Mouse (Mus musculus): Measurements from ENCODE around the gene Wdr18.
A peak's percentile ranks its signal among the peaks of the same experiment; 100 is the strongest.

Wdr18 gene

GRCm38 (mm10) chr10:79959847-79960601 is at the start of gene Wdr18:
Wdr18 (plus strand) TSS chr10:79960152.
- DNase-seq (ENCODE audit: low read depth, low spot score), result peak; percentile 100

GRCm38 (mm10) chr10:79910556-79910955 is 49.4 kb upstream of the Wdr18 start, which contains the start of gene Gm26602:
Gm26602 (plus strand) TSS chr10:79910856.
- DNase-seq (ENCODE audit: low read depth, low spot score), result no peak

GRCm38 (mm10) chr10:79912412-79912811 is 47.5 kb upstream of the Wdr18 start:
- no peak for DNase-seq (ENCODE audit: low read depth, low spot score)

GRCm38 (mm10) chr10:79914131-79914947 is 45.6 kb upstream of the Wdr18 start:
- DNase-seq (ENCODE audit: low read depth, low spot score), result no peak

- DNase-seq (ENCODE audit: low read depth, low spot score), result no peak
Measured at GRCm38 (mm10) chr10:79914948-79915596, 44.9 kb upstream of the Wdr18 start.

- no peak for DNase-seq (ENCODE audit: low read depth, low spot score)
Measured at GRCm38 (mm10) chr10:79916081-79916480, 43.9 kb upstream of the Wdr18 start.

GRCm38 (mm10) chr10:79916808-79917531 is 43.0 kb upstream of the Wdr18 start, which contains the start of gene Kiss1r:
Kiss1r (plus strand) TSS chr10:79916971.
- DNase-seq (ENCODE audit: low read depth, low spot score), result peak; percentile 57

GRCm38 (mm10) chr10:79917532-79918100 is 42.3 kb upstream of the Wdr18 start:
- DNase-seq (ENCODE audit: low read depth, low spot score), result no peak

- DNase-seq (ENCODE audit: low read depth, low spot score), result no peak
Measured at GRCm38 (mm10) chr10:79918231-79919078, 41.5 kb upstream of the Wdr18 start.

GRCm38 (mm10) chr10:79919251-79919849 is 40.6 kb upstream of the Wdr18 start:
- no peak for DNase-seq (ENCODE audit: low read depth, low spot score)

- DNase-seq (ENCODE audit: low read depth, low spot score), result no peak
Measured at GRCm38 (mm10) chr10:79920056-79920890, 39.7 kb upstream of the Wdr18 start.

GRCm38 (mm10) chr10:79920958-79921535 is 38.9 kb upstream of the Wdr18 start, which contains the start of gene R3hdm4:
R3hdm4 (minus strand) TSS chr10:79921208.
- no peak for DNase-seq (ENCODE audit: low read depth, low spot score)

GRCm38 (mm10) chr10:79921572-79921971 is 38.4 kb upstream of the Wdr18 start:
- DNase-seq (ENCODE audit: low read depth, low spot score), result no peak

- peak; percentile 87 for DNase-seq (ENCODE audit: low read depth, low spot score)
Measured at GRCm38 (mm10) chr10:79924998-79925784, 34.8 kb upstream of the Wdr18 start.

GRCm38 (mm10) chr10:79925785-79926490 is 34.0 kb upstream of the Wdr18 start:
- DNase-seq (ENCODE audit: low read depth, low spot score), result no peak

GRCm38 (mm10) chr10:79926491-79927323 is 33.2 kb upstream of the Wdr18 start, which contains the start of gene Arid3a:
Arid3a (plus strand) TSS chr10:79927043.
- DNase-seq (ENCODE audit: low read depth, low spot score), result peak; percentile 77
